Mouse (Mus musculus) embryonic facial prominence, embryonic 14.5 days (tissue): ENCODE results near the gene Ms4a15. TPM values are rescaled to one million over a fixed set of nuclear protein-coding genes. Genes with fewer than 3 reads are reported as not detected.

ENCODE experiments used
- ATAC-seq: fragments of 200-750 bp; cut with Nextera tagmentation; 2 replicates; pipeline ENCODE4 v1.8.0; 2017; ENCODE audit warnings: low read depth, moderate number of reproducible peaks, moderate TSS enrichment
- DNase-seq: peaks from one replicate; pipeline ENCODE4 v3.0.0-alpha.2; 2015; ENCODE audit warnings: low spot score
- H3K27ac ChIP-seq: fragments of 300-500 bp; sonication (generic); replicated peaks from 2 replicates; pipeline ENCODE4 v1.5.1; 2014; ENCODE audit warnings: low read depth, mild to moderate bottlenecking, low read length, moderate library complexity
- H3K27me3 ChIP-seq: fragments of 300-500 bp; sonication (generic); replicated peaks from 2 replicates; pipeline ENCODE4 v1.6.1; 2014; ENCODE audit warnings: low read length; ENCODE audit not compliant: control insufficient read depth, insufficient read depth
- H3K36me3 ChIP-seq: fragments of 300-500 bp; sonication (generic); 2 replicates; pipeline ENCODE4 v1.6.1; 2014; ENCODE audit warnings: low read length, mixed read lengths; ENCODE audit not compliant: control insufficient read depth, insufficient read depth
- H3K4me1 ChIP-seq: fragments of 300-500 bp; sonication (generic); 2 replicates; pipeline ENCODE4 v1.6.1; 2014; ENCODE audit warnings: antibody characterized with exemption, low read length; ENCODE audit not compliant: control insufficient read depth, insufficient read depth
- H3K4me2 ChIP-seq: fragments of 300-500 bp; sonication (generic); 2 replicates; pipeline ENCODE4 v1.6.1; 2014; ENCODE audit warnings: low read depth, mild to moderate bottlenecking, low read length, moderate library complexity, mixed read lengths
- H3K4me3 ChIP-seq: fragments of 300-500 bp; sonication (generic); 2 replicates; pipeline ENCODE4 v1.5.1; 2014; ENCODE audit warnings: low read depth, mild to moderate bottlenecking, low read length
- H3K9ac ChIP-seq: fragments of 300-500 bp; sonication (generic); 2 replicates; pipeline ENCODE4 v1.6.1; 2014; ENCODE audit warnings: low read depth, mild to moderate bottlenecking, low read length, moderate library complexity, mixed read lengths
- H3K9me3 ChIP-seq: fragments of 300-500 bp; sonication (generic); 2 replicates; pipeline ENCODE4 v1.6.1; 2016; ENCODE audit warnings: low read length; ENCODE audit not compliant: control insufficient read depth
- WGBS: fragments of 180-500 bp; shearing (Covaris S2); extraction: QIAGEN DNeasy Blood & Tissue Kit; methylation state at CpG from one replicate; pipeline ENCODE4 v1.1.7; 2014; 5-methylcytosine and 5-hydroxymethylcytosine counted together
- polyA plus RNA-seq: library from polyadenylated mRNA; unstranded; fragments of >200 nt; fragmentation: Nextera tagmentation; extraction: Ambion mirVana; gene quantifications from 2 replicates; pipeline ENCODE4 v1.2.1, GENCODE M21; 2014

Gene Ms4a15
- polyA plus RNA-seq, 1 experiment from 2014 or later: not detected

DNA sequence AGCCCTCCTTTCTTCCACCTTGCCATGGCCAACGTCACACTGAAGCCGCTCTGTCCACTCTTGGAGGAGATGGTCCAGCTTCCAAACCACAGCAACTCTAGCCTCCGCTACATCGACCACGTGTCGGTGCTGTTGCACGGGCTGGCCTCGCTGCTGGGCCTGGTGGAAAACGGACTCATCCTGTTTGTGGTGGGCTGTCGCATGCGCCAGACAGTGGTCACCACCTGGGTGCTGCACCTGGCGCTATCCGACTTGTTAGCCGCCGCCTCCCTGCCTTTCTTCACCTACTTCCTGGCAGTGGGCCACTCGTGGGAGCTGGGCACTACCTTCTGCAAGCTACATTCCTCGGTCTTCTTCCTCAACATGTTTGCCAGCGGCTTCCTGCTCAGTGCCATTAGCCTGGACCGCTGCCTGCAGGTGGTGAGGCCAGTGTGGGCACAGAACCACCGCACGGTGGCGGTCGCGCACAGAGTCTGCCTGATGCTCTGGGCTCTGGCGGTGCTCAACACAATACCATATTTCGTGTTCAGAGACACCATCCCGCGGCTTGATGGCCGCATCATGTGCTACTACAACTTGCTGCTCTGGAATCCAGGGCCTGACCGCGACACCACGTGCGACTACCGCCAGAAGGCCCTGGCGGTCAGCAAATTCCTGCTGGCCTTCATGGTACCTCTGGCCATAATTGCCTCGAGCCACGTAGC lies 52.8 kb downstream of the Ms4a15 start:
- H3K36me3 ChIP-seq: peaks cover 36% of the 10 kb centered on the region
- 0 out of 2 replicates have a peak, but pooled peaks cover 8% of the 10 kb centered on the region for H3K4me1 ChIP-seq
- H3K27me3 ChIP-seq: no peaks in the 10 kb centered on the region; the same call in 1 of the 2 replicates
- no peaks in the 10 kb centered on the region for H3K9me3 ChIP-seq
- peak; percentile 87 for DNase-seq
- H3K27ac ChIP-seq: peak overlapping the region; percentile 48; the same call in 1 of the 2 replicates
- peak overlapping the region; percentile 96 for H3K4me2 ChIP-seq
- 19% methylated on average over 35 of the region's 37 CpGs for WGBS
- H3K4me3 ChIP-seq: peak overlapping the region; percentile 42
- peak overlapping the region; percentile 69 for H3K9ac ChIP-seq
- peak; percentile 91 for ATAC-seq

DNA sequence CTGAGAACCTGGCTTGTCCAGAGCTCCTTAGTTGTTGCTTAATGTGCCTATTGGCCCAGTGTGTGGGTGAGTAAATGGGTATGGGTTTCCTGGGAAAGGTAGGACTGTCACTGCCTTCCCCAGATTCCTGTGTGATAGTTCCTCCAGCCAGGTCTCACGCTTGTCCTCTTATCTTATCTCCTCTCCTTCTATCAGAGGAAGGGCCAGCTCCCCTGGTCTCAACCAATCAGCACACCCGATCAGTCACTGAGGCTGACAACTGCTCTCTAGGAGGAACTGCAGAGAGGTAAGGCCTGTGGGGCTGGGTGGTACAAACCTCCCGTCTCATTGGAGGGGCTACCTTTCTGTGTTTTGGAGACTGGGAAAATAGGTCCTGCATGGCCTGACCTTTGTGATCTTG lies 54.3 kb downstream of the Ms4a15 start:
- Histone ChIP-seq H3K27ac (no peak overlapping the region), H3K4me1 (0 out of 2 replicates have a peak, but pooled peaks cover 8% of the 10 kb centered on the region)
- ATAC-seq: no peak

DNA sequence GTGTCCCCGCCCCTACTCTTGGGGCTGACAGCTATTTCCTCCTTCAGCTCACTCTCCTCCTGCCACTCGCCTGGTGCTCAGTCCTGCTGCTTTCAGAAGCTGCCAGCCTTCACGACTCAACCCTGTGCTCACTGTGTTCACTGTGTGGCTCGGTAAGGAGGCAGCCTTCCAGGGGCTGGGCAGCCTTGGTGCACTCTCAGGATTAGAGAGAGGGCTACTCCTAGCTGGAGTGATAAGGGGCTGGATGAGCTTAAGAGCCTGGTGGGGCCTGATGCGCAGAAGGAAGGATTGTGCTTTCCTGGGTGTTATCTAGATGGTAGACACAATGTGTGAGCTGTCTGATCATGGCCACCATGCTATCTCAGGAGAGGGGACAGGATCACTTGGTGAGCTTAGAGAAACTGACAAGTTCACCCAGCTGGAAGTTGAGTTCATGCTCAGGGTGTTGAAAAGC lies 55.9 kb downstream of the Ms4a15 start, which contains the start of gene Ptgdr2:
Gene Ptgdr2, plus strand, starts transcription at position 51 of the 454 bp plus-strand sequence.
- Histone ChIP-seq H3K36me3 (peaks cover 5% of the 10 kb centered on the region; the same call in 1 of the 2 replicates), H3K4me1 (0 out of 2 replicates have a peak, but pooled peaks cover 8% of the 10 kb centered on the region), H3K9me3 (no peaks in the 10 kb centered on the region), H3K4me2 (no peak within 1 kb of the TSS), H3K9ac (no peak within 1 kb of the TSS), H3K27ac (no peak within 1 kb of the TSS), H3K27me3 (no peaks in the 10 kb centered on the region; the same call in 1 of the 2 replicates), H3K4me3 (no peak within 1 kb of the TSS)
- DNase-seq (no peak), ATAC-seq (no peak)
- WGBS: 42% methylated on average over 5 of the region's 5 CpGs

More for the DNA sequence above, 54.3 kb downstream of the Ms4a15 start:
- Histone ChIP-seq H3K4me3 (no peak overlapping the region), H3K4me2 (no peak overlapping the region), H3K27me3 (no peaks in the 10 kb centered on the region; the same call in 1 of the 2 replicates), H3K9ac (no peak overlapping the region), H3K9me3 (no peaks in the 10 kb centered on the region), H3K36me3 (peaks cover 21% of the 10 kb centered on the region)
- no peak for DNase-seq
- WGBS: 66% methylated on average over 3 of the region's 3 CpGs

DNA sequence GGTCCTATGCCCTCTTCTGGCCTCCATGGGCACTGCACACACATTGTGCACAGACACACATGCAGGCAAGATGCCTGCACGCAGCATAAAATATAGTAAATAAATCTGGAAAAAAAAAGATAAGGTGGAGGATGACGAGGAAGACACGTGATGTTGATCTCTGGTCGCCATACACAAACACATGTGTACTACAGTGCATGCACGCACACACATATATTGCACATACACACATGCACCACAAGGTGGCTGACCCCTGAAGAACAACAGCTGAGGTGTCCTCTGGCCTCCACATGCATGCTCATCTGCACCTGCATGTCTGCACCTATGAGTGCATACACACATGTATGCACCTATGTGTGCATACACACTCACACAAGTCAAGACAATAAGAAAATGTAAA lies 57.0 kb downstream of the Ms4a15 start:
- no peak for ATAC-seq

DNA sequence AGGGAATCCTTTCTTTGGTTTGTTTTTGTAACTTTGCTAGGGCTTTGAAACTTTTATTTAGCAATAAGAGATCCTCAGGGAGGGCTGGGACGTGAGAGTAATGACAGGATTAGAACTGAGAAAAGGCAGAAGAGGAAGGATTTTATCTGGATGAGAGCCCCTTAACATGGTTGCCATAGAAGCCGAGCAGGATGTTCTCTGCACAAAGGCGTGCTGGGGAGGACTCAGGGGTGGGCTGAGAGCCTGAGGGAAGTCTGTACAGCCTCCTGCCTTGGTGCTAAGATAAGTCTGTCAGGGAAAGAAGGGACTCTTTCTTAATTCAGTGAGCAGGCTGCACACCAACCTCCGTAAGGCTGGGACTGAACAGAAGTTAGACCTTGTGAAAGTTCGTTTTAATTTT lies 58.0 kb downstream of the Ms4a15 start:
- no peak for DNase-seq
- no peak overlapping the region for H3K4me2 ChIP-seq
- WGBS: 30% methylated on average over 5 of the region's 5 CpGs
- H3K4me3 ChIP-seq: no peak overlapping the region
- H3K27ac ChIP-seq: no peak overlapping the region
- no peaks in the 10 kb centered on the region for H3K4me1 ChIP-seq
- H3K9me3 ChIP-seq: no peaks in the 10 kb centered on the region
- no peak overlapping the region for H3K9ac ChIP-seq
- no peak for ATAC-seq
- H3K27me3 ChIP-seq: no peaks in the 10 kb centered on the region; the same call in 1 of the 2 replicates
- no peaks in the 10 kb centered on the region for H3K36me3 ChIP-seq

More for the DNA sequence above, 57.0 kb downstream of the Ms4a15 start:
- Histone ChIP-seq H3K4me1 (0 out of 2 replicates have a peak, but pooled peaks cover 8% of the 10 kb centered on the region), H3K9me3 (no peaks in the 10 kb centered on the region), H3K4me2 (no peak overlapping the region), H3K27ac (no peak overlapping the region), H3K9ac (no peak overlapping the region), H3K27me3 (no peaks in the 10 kb centered on the region; the same call in 1 of the 2 replicates), H3K4me3 (no peak overlapping the region), H3K36me3 (no peaks in the 10 kb centered on the region)
- 90% methylated on average over 5 of the region's 5 CpGs for WGBS
- no peak for DNase-seq

DNA sequence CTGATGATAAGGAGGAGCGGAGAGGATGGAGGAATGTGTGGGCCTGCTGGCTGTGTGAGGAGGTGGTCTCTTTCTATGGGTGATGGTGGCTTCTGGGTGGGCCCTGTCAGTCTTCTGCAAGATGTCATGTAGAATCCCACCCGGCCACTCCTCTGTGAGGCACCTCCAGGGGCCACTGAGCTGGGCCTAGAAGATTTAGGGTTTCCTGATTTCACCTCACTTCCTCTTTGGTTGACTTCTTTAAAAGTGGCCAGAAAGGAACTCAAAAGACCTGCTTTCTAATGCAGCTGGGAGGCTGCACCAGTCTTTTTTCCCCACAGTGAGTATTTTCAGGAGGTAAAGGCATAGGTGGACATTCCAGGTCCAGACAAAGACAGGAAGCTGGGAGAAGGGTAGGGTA lies 62.4 kb downstream of the Ms4a15 start:
- Histone ChIP-seq H3K4me2 (no peak overlapping the region), H3K27ac (no peak overlapping the region), H3K36me3 (no peaks in the 10 kb centered on the region), H3K27me3 (no peaks in the 10 kb centered on the region), H3K4me1 (no peaks in the 10 kb centered on the region), H3K4me3 (no peak overlapping the region), H3K9me3 (no peaks in the 10 kb centered on the region), H3K9ac (no peak overlapping the region)
- DNase-seq (no peak), ATAC-seq (no peak)
- 85% methylated on average over 2 of the region's 2 CpGs for WGBS

Other genes starting within 250 kb of the Ms4a15 start
- 0.07 TPM in 1 of 2 replicates, not detected in the other for gene Cd6, start 163.2 kb downstream of the Ms4a15 start, polyA plus RNA-seq
- 0.84 and 1.3 TPM in 2 replicates for gene Slc15a3, start 153.5 kb downstream of the Ms4a15 start, polyA plus RNA-seq
- gene Tmem132a, start 123.3 kb downstream of the Ms4a15 start, polyA plus RNA-seq: 58.5 and 67.8 TPM in 2 replicates
- gene Tmem109, start 111.2 kb downstream of the Ms4a15 start, polyA plus RNA-seq: 131 and 137 TPM in 2 replicates
- gene Prpf19, start 98.0 kb downstream of the Ms4a15 start, polyA plus RNA-seq: 41.9 and 46.1 TPM in 2 replicates
- 0.17 TPM in 1 of 2 replicates, not detected in the other for gene Zp1, start 72.6 kb downstream of the Ms4a15 start, polyA plus RNA-seq
- 0.08 and 0.20 TPM in 2 replicates for gene Ptgdr2, start 56.1 kb downstream of the Ms4a15 start, polyA plus RNA-seq
- gene Ccdc86, start 44.0 kb downstream of the Ms4a15 start, polyA plus RNA-seq: 22.4 and 25.2 TPM in 2 replicates
- 0.53 and 0.89 TPM in 2 replicates for gene Ms4a10, start 18.6 kb downstream of the Ms4a15 start, polyA plus RNA-seq
- not detected in 2 replicates for gene Ms4a18, start 24.8 kb upstream of the Ms4a15 start, polyA plus RNA-seq
- not detected in 2 replicates for gene Ms4a8a, start 87.9 kb upstream of the Ms4a15 start, polyA plus RNA-seq
- gene 1700017D01Rik, start 137.6 kb upstream of the Ms4a15 start, polyA plus RNA-seq: not detected in 2 replicates
- gene 1700025F22Rik, start 172.1 kb upstream of the Ms4a15 start, polyA plus RNA-seq: not detected in 2 replicates
- not detected in 2 replicates for gene Ms4a13, start 203.5 kb upstream of the Ms4a15 start, polyA plus RNA-seq
- gene Ms4a12, start 239.2 kb upstream of the Ms4a15 start, polyA plus RNA-seq: not detected in 2 replicates